Mouse (Mus musculus): ENCODE measurements around the gene Snta1.
"Not testable (repeated sequence)": the region's sequence is repeated elsewhere in the genome, so short reads cannot be mapped to it uniquely, and the experiment has no call there.

The Snta1 gene

DNA sequence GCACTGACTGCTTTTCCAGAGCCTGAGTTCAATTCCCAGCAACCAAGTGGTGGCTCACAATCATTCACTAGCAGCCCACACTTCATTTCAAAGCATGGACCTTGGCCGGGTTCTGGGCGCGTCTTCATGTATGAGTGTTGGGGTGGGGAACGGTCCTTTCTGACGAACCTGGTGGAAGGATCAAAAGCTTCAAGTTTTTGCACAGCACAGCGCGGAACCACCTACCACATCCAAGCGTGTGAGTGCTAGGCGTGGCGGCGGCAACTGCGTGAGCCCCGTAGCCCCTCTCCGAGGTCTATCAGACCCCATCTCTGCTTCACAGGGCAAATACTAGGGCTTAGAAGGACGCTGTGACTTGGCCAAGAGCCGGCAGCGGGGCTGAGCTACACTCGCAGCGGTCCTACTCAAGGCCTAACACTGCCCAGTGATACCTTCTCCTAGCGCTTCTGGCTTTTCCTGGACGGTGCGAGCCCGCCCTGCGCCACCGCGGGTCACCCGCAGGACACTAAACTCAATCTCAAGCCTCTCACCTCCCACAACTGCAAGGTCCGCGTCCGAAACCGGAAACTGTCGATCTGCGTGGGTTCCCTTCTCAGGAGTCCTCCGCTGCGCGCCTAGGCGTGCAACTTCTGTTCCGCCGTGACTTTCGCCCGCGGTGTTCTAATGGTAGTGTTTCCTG is 35.6 kb downstream of the Snta1 start:
- DNase-seq: peak; percentile 88 to 93

DNA sequence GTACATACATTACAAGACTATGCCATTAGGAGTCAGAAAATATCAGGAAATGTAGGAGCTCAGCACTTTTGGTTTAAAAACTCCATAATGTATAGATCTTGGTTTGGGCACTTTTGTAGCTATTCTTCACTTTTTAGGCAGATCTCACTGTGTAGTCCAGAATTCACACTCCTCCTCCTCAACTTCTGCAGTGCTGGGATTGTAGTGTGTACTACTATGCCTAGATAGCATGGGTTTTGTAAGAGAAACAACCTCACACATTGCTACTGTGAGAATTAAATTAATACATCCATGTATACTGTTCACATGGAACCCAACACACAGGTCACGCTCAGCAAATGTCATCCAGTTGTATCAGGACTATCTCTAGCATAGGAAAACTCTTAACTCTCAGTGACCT is 40.4 kb downstream of the Snta1 start:
- no peak for DNase-seq

DNA sequence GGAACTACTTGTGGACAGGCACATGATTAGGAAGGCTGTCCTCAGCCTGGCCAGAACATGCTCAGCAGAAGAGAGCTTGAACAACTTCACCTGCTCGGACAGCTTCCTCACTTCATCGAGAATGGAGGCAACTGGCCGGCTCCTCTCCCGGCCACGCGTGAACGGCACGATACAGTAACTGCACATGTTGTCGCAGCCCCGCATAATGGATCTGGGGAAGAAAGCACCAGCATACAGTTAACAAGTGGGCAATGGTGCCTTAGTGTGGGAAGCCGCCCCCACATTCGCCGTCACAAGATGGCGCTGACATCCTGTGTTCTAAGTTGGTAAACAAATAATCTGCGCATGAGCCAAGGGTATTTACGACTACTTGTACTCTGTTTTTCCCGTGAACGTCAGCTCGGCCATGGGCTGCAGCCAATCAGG is 53.9 kb downstream of the Snta1 start:
- DNase-seq: not testable (repeated sequence)

DNA sequence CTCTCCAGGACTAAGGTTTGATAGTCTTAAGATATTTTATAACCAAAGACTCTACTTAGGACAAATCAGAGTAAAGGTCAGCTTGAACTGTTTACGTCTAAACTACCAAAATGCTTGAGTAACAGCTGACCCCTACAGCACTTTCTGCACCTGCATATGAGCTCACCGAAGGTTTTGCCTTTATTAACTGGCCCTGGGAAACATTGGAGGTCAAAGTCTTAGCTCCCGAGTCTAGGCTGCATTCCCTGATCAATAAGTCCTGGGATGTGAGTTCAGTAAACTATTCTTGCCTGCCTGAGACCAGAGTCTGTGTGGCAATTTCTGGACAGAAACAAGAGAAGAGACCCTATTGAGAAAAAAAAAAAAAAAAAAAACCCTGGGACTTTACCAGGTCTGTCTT is 59.7 kb downstream of the Snta1 start:
- DNase-seq: no peak

DNA sequence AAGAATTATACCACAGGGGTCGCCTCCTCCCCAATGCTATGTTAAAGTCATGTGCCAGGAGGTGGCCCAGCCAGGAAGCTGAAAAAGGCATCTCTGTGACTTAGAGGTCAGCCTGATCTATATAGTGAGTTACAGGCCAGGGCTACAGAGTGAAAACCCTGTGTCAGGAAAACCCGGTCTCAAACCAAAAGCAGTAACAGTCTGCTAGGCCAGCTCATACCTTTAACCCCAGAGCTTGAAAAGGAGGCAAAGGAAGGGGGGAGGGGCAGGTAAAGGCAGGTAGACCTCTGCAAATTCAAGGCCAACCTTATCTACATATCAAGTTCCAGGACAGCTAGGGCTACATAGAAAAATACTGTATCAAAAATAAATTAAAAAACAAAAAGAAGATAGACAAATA is 68.5 kb downstream of the Snta1 start:
- DNase-seq: no peak

DNA sequence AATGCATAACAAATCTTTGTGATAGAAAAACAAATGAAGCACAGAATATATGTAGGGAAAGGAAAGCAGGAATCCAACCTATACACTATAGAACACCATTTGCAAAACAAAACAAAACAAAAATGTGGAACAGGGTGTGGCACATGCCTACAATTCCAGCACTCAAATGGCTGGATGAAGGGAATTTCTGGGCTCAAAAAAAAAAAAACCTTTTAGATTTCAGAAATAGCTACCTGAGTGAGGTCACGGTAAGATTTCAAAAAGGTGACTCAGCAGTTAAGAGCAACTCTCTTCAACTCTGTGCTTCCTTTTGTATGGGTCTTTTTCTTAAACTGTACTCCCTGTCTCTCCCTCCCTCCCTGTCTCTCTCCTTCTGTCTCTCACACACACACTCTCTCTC is 69.7 kb downstream of the Snta1 start:
- DNase-seq: no peak

DNA sequence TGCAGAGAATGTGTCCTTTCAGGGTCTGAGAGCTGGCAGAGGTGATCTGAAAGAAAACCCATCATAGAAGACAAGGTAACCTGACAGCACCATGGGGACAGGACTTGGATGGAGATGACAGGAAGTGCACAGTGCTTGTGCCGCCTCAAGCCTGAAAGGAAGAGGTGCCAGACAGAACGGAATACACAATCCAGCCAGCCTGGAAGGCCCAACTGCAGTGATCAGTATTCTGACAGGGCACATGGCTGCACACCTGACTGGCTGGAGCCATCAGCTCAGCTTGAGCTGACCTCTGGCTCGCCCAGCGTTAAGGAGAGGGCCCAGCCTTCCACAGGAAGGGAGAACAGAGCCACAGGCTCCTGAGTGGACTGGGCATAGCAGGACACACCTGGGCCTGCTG is 72.3 kb downstream of the Snta1 start:
- DNase-seq: no peak

DNA sequence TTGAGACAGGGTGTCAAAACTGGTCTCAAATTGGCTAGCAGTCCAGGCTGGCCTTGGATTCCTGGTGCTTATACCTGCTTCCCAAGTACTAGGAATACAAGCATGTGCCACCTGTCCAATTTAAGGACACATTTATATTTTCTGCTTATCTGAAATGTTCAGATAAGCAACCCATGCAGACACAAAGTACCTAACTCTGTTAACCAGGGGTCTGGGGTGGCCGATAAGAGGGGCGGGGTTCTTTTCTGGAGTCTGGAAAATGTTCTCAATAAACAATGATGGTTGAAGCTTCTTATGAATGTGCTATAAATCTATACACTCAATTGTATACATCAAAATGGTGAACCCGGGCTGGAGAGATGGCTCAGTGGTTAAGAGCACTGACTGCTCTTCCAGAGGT is 81.0 kb downstream of the Snta1 start:
- no peak for DNase-seq

All from kidney, postnatal 36 days (tissue).